Mouse (Mus musculus) C2C12 (cell line): ENCODE results near the gene Prdm1. TPM values are rescaled to one million over a fixed set of nuclear protein-coding genes. Genes with fewer than 3 reads are reported as not detected.

Experiments used
- H3K27me3 ChIP-seq: one replicate; pipeline ENCODE4 v1.6.1; 2011; ENCODE audit not compliant: control insufficient read depth, insufficient read depth, insufficient read length
- H3K36me3 ChIP-seq: one replicate; pipeline ENCODE4 v1.6.1; 2011; ENCODE audit not compliant: control insufficient read depth, insufficient read depth
- H3K4me3 ChIP-seq: one replicate; pipeline ENCODE4 v1.5.1; 2011; ENCODE audit warnings: mild to moderate bottlenecking, control low read depth; ENCODE audit not compliant: poor library complexity, insufficient read depth, severe bottlenecking
- H3K79me2 ChIP-seq: one replicate; pipeline ENCODE4 v1.6.1; 2011; ENCODE audit not compliant: control insufficient read depth, insufficient read depth
- H3K79me3 ChIP-seq: one replicate; pipeline ENCODE4 v1.6.1; 2011; ENCODE audit warnings: low read depth, control low read depth
- H3ac ChIP-seq: one replicate; pipeline ENCODE3; 2011; ENCODE audit warnings: low read depth; ENCODE audit not compliant: control insufficient read depth, insufficient read length
- CEBPB ChIP-seq: IDR thresholded peaks from one replicate; pipeline ENCODE4 v1.6.1; 2011; ENCODE audit warnings: low read depth, mild to moderate bottlenecking, control low read depth, moderate library complexity
- CTCF ChIP-seq: IDR thresholded peaks from one replicate; pipeline ENCODE4 v1.5.1; 2011; ENCODE audit not compliant: control insufficient read depth, insufficient read depth, insufficient read length
- FOSL1 ChIP-seq: IDR thresholded peaks from one replicate; pipeline ENCODE4 v1.8.0; 2011; ENCODE audit warnings: mild to moderate bottlenecking, low read length; ENCODE audit not compliant: poor library complexity, insufficient read depth, severe bottlenecking
- MAX ChIP-seq: IDR thresholded peaks from one replicate; pipeline ENCODE4 v1.6.1; 2011; ENCODE audit warnings: mild to moderate bottlenecking, control low read depth
- MYOD1 ChIP-seq: IDR thresholded peaks from one replicate; pipeline ENCODE4 v1.6.1; 2011; ENCODE audit warnings: low read depth; ENCODE audit not compliant: control insufficient read depth, insufficient read length
- MYOG ChIP-seq: IDR thresholded peaks from one replicate; pipeline ENCODE4 v1.6.1; 2011; ENCODE audit not compliant: control insufficient read depth, insufficient read length; ENCODE audit errors: extremely low read depth
- USF1 ChIP-seq: IDR thresholded peaks from one replicate; pipeline ENCODE4 v1.6.1; 2011; ENCODE audit warnings: low read depth, mild to moderate bottlenecking, control low read depth, moderate library complexity
- polyA plus RNA-seq: library from polyadenylated mRNA; unstranded; fragments of >200 nt; fragmentation: generic; extraction: Trizol; gene quantifications from one replicate; pipeline ENCODE4 v1.2.1, GENCODE M21; 2012; ENCODE audit warnings: missing spikeins

Gene Prdm1
- polyA plus RNA-seq, 1 experiment: 0.02 TPM

DNA sequence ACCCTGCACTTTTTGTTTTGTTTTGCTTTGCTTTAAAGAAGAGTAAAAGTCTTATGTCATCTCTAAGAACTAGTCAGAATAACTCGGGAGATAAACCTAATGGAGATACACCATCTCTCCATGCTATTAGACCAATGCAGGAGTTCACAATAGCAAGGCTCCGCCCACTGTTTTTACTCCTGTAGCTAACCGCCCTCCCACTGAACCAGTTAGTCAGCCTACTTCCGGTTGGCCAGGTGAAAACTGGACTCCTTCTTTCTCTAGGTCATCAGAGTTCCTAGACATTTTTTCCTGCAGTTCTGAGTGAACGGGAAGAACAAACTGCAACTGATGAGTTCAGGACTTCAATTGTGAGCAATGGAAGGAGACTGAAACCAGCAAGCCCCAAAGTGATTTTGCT is 138.0 kb downstream of the Prdm1 start:
- no peaks in the 10 kb centered on the region for H3K36me3 ChIP-seq

DNA sequence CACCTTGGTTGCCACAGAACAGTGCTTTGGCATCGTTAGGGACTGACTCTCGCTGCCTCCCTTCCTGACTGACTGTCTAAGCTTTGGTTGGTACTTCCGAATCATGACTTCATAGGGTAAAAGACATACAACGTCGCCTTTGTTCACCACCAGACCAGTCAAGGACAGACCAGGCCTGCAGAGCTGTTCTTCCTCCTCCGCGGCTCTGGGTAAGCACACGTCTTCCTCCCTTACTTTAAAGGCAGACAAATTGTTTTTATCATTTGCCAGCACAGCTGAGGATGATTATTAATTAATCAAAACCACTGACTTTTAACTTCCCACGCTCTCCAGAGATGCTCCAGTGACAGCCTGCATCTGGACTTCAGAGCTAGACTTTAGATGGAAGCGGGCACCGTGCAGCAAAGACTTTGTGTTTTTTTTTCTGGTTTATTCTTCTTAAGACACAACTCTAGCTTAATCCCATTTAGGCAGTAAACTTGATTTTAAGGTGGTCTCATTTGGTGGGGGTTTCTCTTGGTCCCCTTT is 139.5 kb downstream of the Prdm1 start:
- Histone ChIP-seq H3K79me3 (no peaks in the 10 kb centered on the region), H3K79me2 (no peaks in the 10 kb centered on the region), H3ac (no peak overlapping the region), H3K36me3 (no peaks in the 10 kb centered on the region), H3K4me3 (no peak overlapping the region), H3K27me3 (no peaks in the 10 kb centered on the region)
- TF ChIP-seq MYOG (no peak), MAX (no peak), USF1 (no peak), MYOD1 (no peak), CTCF (no peak), CEBPB (no peak), FOSL1 (no peak)

More for the DNA sequence above, 138.0 kb downstream of the Prdm1 start:
- H3ac ChIP-seq: no peak overlapping the region
- H3K4me3 ChIP-seq: no peak overlapping the region
- TF ChIP-seq FOSL1 (no peak), MYOD1 (no peak), CTCF (no peak), CEBPB (no peak), MAX (no peak), MYOG (no peak), USF1 (no peak)
- H3K79me2 ChIP-seq: no peaks in the 10 kb centered on the region
- H3K79me3 ChIP-seq: no peaks in the 10 kb centered on the region
- H3K27me3 ChIP-seq: no peaks in the 10 kb centered on the region
